Mouse (Mus musculus) forebrain, postnatal 0 days (tissue): Measurements from ENCODE around the gene Vezt. TPM values are rescaled to one million over a fixed set of nuclear protein-coding genes. Genes with fewer than 3 reads are reported as not detected.
A peak's percentile ranks its signal among the peaks of the same experiment; 100 is the strongest.

Experiments used
- ATAC-seq: fragments of 200-750 bp; cut with Nextera tagmentation; 2 replicates; pipeline ENCODE4 v1.8.0; 2017; ENCODE audit warnings: mild to moderate bottlenecking, moderate library complexity
- DNase-seq: peaks from one replicate; pipeline ENCODE4 v3.0.0-alpha.2; 2015
- H3K27ac ChIP-seq: fragments of 300-500 bp; sonication (generic); 2 replicates; pipeline ENCODE4 v1.5.1; 2014; ENCODE audit warnings: low read depth, mild to moderate bottlenecking, antibody characterized with exemption, low read length, moderate library complexity, mixed read lengths
- H3K27me3 ChIP-seq: fragments of 300-500 bp; sonication (generic); 2 replicates; pipeline ENCODE4 v1.6.1; 2014; ENCODE audit warnings: mild to moderate bottlenecking, low read length, mixed read lengths; ENCODE audit not compliant: insufficient read depth
- H3K36me3 ChIP-seq: fragments of 300-500 bp; sonication (generic); 2 replicates; pipeline ENCODE4 v1.6.1; 2014; ENCODE audit warnings: mild to moderate bottlenecking, moderate library complexity; ENCODE audit not compliant: insufficient read depth
- H3K4me1 ChIP-seq: fragments of 300-500 bp; sonication (generic); 2 replicates; pipeline ENCODE4 v1.6.1; 2014; ENCODE audit warnings: antibody characterized with exemption; ENCODE audit not compliant: insufficient read depth
- H3K4me2 ChIP-seq: fragments of 300-500 bp; sonication (generic); 2 replicates; pipeline ENCODE4 v1.6.1; 2014; ENCODE audit warnings: low read depth, mild to moderate bottlenecking, moderate library complexity
- H3K4me3 ChIP-seq: fragments of 300-500 bp; sonication (generic); 2 replicates; pipeline ENCODE4 v1.5.1; 2014; ENCODE audit warnings: low read depth, low read length, mixed read lengths
- H3K9ac ChIP-seq: fragments of 300-500 bp; sonication (generic); 2 replicates; pipeline ENCODE4 v1.6.1; 2014; ENCODE audit warnings: mild to moderate bottlenecking
- H3K9me3 ChIP-seq: fragments of 300-500 bp; sonication (generic); 2 replicates; pipeline ENCODE4 v1.6.1; 2016; ENCODE audit warnings: low read length
- CTCF ChIP-seq: sonication (generic); IDR thresholded peaks from 2 replicates; pipeline ENCODE4 v1.5.1; 2016; ENCODE audit warnings: antibody characterized with exemption, control low read depth, low read depth
- WGBS: fragments of 180-500 bp; shearing (Covaris S2); extraction: QIAGEN DNeasy Blood & Tissue Kit; methylation state at CpG from one replicate; pipeline ENCODE4 v1.1.7; 2014; 5-methylcytosine and 5-hydroxymethylcytosine counted together
- polyA plus RNA-seq: library from polyadenylated mRNA; unstranded; fragments of >200 nt; fragmentation: Nextera tagmentation; extraction: Ambion mirVana; gene quantifications from 2 replicates; pipeline ENCODE4 v1.2.1, GENCODE M21; 2015
- total RNA-seq: library from RNA; depleted of rRNA; stranded (reverse); fragments of >200 nt; gene quantifications from 2 replicates; pipeline ENCODE4 v1.2.3, GENCODE M21; 2014

Gene Vezt
- total and polyA plus RNA-seq, 2 experiments from 2014 or later: 40.1 to 66.0 TPM

DNA sequence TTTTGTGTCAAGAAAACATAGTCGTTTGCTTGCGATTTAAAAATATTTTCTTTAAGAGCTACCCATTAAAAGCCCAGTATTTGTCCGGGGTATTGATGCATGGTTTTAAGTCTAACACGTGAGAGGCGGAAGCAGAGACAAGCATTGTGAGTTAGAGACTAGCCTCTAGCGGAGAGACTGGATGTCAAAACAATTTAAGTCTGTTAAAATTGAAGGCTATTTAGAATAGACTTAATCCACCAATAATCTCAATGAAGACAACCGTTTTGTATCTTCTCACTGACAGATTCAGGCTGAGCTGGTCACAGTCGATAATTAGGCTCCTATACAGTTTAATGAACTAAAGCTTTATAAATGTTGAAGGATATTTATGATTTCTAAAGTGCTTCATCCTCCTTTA, 95.9 kb downstream of the Vezt start:
- H3K4me2 ChIP-seq: no peak overlapping the region
- DNase-seq (no peak), ATAC-seq (no peak)
- no peaks in the 10 kb centered on the region for H3K36me3 ChIP-seq
- TF ChIP-seq CTCF: no peak
- no peak overlapping the region for H3K4me3 ChIP-seq
- H3K27ac ChIP-seq: no peak overlapping the region
- WGBS: 51% methylated on average over 8 of the region's 8 CpGs
- H3K27me3 ChIP-seq: no peaks in the 10 kb centered on the region
- no peaks in the 10 kb centered on the region for H3K9me3 ChIP-seq
- no peak overlapping the region for H3K9ac ChIP-seq
- no peaks in the 10 kb centered on the region for H3K4me1 ChIP-seq

DNA sequence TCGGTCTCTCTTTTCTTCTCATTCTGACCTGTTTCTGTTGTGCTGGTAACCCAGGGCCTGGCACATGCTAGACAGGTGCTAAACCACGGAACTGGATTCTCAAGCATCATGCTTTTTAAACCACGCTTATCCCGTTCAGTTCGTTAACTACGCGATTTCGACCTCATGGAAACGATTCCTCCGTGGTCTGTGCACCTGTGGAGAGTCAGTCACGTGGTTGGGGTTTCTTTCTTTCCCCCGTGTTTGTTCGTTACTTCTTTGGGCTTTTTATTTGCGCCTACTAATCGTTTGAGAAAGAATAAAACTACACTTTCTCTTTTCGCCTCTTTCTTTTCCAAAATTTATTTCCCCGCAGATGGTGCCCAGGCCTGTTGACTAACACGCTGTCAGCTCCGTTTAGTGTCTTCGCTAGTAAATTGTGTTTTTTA, 96.8 kb downstream of the Vezt start:
- peak; percentile 56 for DNase-seq
- Histone ChIP-seq H3K4me2 (0 out of 2 replicates have a peak overlapping the region, but pooled peaks have one; percentile 14), H3K4me3 (no peak overlapping the region), H3K27ac (no peak overlapping the region), H3K27me3 (no peaks in the 10 kb centered on the region), H3K9me3 (no peaks in the 10 kb centered on the region), H3K36me3 (no peaks in the 10 kb centered on the region), H3K4me1 (no peaks in the 10 kb centered on the region), H3K9ac (no peak overlapping the region)
- WGBS: 40% methylated on average over 20 of the region's 20 CpGs
- TF ChIP-seq CTCF: no peak
- ATAC-seq: no peak; the same call in 1 of the 2 replicates

- H3K4me3 ChIP-seq: no peak overlapping the region
- peak; percentile 72 for DNase-seq
- H3K4me1 ChIP-seq: no peaks in the 10 kb centered on the region
- H3K4me2 ChIP-seq: no peak overlapping the region
- TF ChIP-seq CTCF: no peak
- WGBS: 24% methylated on average over 9 of the region's 9 CpGs
- H3K9me3 ChIP-seq: no peaks in the 10 kb centered on the region
- no peaks in the 10 kb centered on the region for H3K27me3 ChIP-seq
- H3K9ac ChIP-seq: no peak overlapping the region
- H3K36me3 ChIP-seq: no peaks in the 10 kb centered on the region
- H3K27ac ChIP-seq: no peak overlapping the region
- peak; percentile 78 for ATAC-seq
Observed at GRCm38 (mm10) chr10:93933980-93934379, 101.6 kb downstream of the Vezt start.

- Histone ChIP-seq H3K4me1 (no peaks in the 10 kb centered on the region), H3K27me3 (no peaks in the 10 kb centered on the region), H3K4me2 (no peak overlapping the region), H3K36me3 (no peaks in the 10 kb centered on the region), H3K9me3 (no peaks in the 10 kb centered on the region), H3K4me3 (no peak overlapping the region), H3K27ac (no peak overlapping the region), H3K9ac (no peak overlapping the region)
- DNase-seq (no peak), ATAC-seq (no peak)
- WGBS: 61% methylated on average over 5 of the region's 5 CpGs
- TF ChIP-seq CTCF: no peak
Observed at GRCm38 (mm10) chr10:93932861-93933260, 102.8 kb downstream of the Vezt start.

DNA sequence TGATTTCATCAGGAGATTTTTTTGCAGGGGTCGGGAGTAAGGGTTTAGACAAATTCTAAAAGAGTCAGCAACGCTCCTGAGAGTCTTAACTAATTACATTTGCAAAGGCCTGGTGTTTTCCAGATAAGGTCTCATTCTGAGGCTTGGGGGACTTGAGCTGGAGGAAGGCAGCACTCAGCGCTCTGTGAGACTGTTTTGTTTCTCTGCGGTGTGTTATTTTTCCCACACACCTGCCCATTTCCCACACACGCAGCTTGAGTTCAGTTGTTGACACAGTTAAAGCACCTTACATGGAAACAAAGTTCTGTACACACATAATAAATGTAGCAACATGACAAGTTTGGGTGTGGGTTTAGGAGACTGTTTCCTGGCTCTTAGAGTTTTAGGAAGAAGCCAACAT, 103.6 kb downstream of the Vezt start:
- no peaks in the 10 kb centered on the region for H3K27me3 ChIP-seq
- no peaks in the 10 kb centered on the region for H3K4me1 ChIP-seq
- no peak overlapping the region for H3K4me2 ChIP-seq
- no peak overlapping the region for H3K9ac ChIP-seq
- no peaks in the 10 kb centered on the region for H3K36me3 ChIP-seq
- DNase-seq: no peak
- no peak overlapping the region for H3K27ac ChIP-seq
- ATAC-seq: no peak
- 70% methylated on average over 5 of the region's 5 CpGs for WGBS
- H3K4me3 ChIP-seq: no peak overlapping the region
- TF ChIP-seq CTCF: no peak
- H3K9me3 ChIP-seq: no peaks in the 10 kb centered on the region

GRCm38 (mm10) chr10:93931431-93931830, 104.2 kb downstream of the Vezt start:
- ATAC-seq: no peak
- Histone ChIP-seq H3K36me3 (no peaks in the 10 kb centered on the region), H3K9me3 (no peaks in the 10 kb centered on the region), H3K27ac (no peak overlapping the region), H3K4me1 (no peaks in the 10 kb centered on the region), H3K27me3 (no peaks in the 10 kb centered on the region), H3K4me3 (no peak overlapping the region), H3K9ac (no peak overlapping the region), H3K4me2 (no peak overlapping the region)
- 82% methylated on average over 9 of the region's 9 CpGs for WGBS
- TF ChIP-seq CTCF: no peak
- no peak for DNase-seq

DNA sequence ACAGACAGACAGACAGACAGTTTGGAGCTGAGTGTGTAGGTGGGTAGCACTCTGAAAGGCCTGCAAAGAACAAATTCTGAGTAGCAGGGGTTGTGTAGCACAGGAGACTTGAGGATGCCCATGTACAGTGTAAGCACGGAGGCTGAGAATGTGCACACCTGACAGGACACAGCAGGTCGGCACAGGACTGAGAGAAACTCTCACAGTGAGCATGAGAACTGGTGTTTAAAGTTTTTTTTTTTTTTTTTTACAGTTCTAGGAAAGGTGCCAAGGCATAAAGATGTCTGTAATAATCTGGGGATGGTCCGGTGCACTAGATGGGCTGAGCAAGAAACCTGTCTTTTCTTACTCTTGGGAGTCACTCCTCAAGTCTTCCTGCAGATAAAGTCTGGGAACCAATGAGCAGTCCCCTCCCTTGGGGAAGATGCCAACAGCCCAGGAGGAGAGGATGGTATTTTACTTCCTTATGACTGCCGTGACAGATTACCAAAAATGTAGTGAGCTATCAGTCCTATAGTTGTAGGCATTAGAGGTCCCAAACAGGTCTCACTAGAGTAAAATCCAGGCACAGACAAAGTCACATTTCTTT, 105.3 kb downstream of the Vezt start:
- no peaks in the 10 kb centered on the region for H3K27me3 ChIP-seq
- ATAC-seq: no peak
- H3K4me3 ChIP-seq: no peak overlapping the region
- no peak overlapping the region for H3K9ac ChIP-seq
- no peaks in the 10 kb centered on the region for H3K36me3 ChIP-seq
- TF ChIP-seq CTCF: no peak
- no peak overlapping the region for H3K4me2 ChIP-seq
- no peaks in the 10 kb centered on the region for H3K4me1 ChIP-seq
- WGBS: 76% methylated on average over 4 of the region's 4 CpGs
- no peak for DNase-seq
- H3K9me3 ChIP-seq: no peaks in the 10 kb centered on the region
- no peak overlapping the region for H3K27ac ChIP-seq

DNA sequence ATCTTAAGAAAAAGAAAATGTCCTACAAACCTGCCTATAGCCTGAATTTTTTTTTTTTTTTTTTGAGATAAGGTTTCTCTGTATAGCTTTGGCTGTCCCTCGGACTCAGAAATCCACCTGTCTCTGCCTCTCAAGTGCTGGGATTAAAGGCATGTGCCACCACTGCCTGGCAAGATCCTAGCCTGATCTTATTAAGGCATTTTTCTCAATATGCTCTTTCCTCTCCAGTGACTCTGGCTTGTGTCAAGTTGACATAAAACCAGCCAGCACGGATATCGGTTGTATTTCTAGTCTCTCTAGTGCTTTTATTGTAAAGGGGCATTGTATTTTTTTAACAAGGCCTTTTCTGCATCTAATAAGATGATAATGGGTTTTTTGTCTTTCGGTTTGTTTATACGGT, 111.0 kb downstream of the Vezt start:
- no peak for TF ChIP-seq CTCF
- DNase-seq (no peak), ATAC-seq (no peak)
- H3K36me3 ChIP-seq: no peaks in the 10 kb centered on the region
- 73% methylated on average over 5 of the region's 5 CpGs for WGBS
- no peak overlapping the region for H3K4me2 ChIP-seq
- no peaks in the 10 kb centered on the region for H3K9me3 ChIP-seq
- no peak overlapping the region for H3K9ac ChIP-seq
- no peak overlapping the region for H3K27ac ChIP-seq
- H3K27me3 ChIP-seq: no peaks in the 10 kb centered on the region
- H3K4me1 ChIP-seq: no peaks in the 10 kb centered on the region
- no peak overlapping the region for H3K4me3 ChIP-seq
